Mouse (Mus musculus) cerebellum, adult 2 months (tissue): ENCODE measurements around the gene Bak1. TPM values are rescaled to one million over a fixed set of nuclear protein-coding genes. Genes with fewer than 3 reads are reported as not detected.

Source experiments
- DNase-seq, 2 experiments: peaks; one replicate each; pipeline ENCODE4 v3.0.0; 2021
- H3K27ac ChIP-seq: fragments of 200-500 bp; 2 replicates; pipeline ENCODE4 v1.5.1; 2012; ENCODE audit warnings: low read length, control low read depth, inconsistent platforms; ENCODE audit not compliant: insufficient read depth
- H3K27me3 ChIP-seq: fragments of 200-500 bp; 2 replicates; pipeline ENCODE4 v1.6.1; 2012; ENCODE audit warnings: inconsistent platforms, mild to moderate bottlenecking, low read length, moderate library complexity; ENCODE audit not compliant: control insufficient read depth, insufficient read depth
- H3K4me1 ChIP-seq: fragments of 200-500 bp; 2 replicates; pipeline ENCODE4 v1.6.1; 2011; ENCODE audit warnings: low read length; ENCODE audit not compliant: control insufficient read depth, insufficient read depth
- H3K4me3 ChIP-seq: fragments of 200-500 bp; replicated peaks from 2 replicates; pipeline ENCODE3; 2011; ENCODE audit warnings: mild to moderate bottlenecking, low read depth, low read length, control low read depth; ENCODE audit not compliant: insufficient read depth
- CTCF ChIP-seq: fragments of 200-500 bp; IDR thresholded peaks from 2 replicates; pipeline ENCODE4 v1.5.1; 2011; ENCODE audit warnings: low read depth, mild to moderate bottlenecking, control low read depth, low read length, moderate library complexity, borderline replicate concordance; ENCODE audit not compliant: insufficient read depth
- POLR2A ChIP-seq: fragments of 200-500 bp; IDR thresholded peaks from 2 replicates; pipeline ENCODE4 v1.6.1; 2011; ENCODE audit warnings: low read length, control low read depth, borderline replicate concordance; ENCODE audit not compliant: insufficient read depth
- WGBS: fragments of 180-500 bp; shearing (Covaris S2); methylation state at CpG from one replicate; pipeline ENCODE4 v1.1.7; 2018; 5-methylcytosine and 5-hydroxymethylcytosine counted together
- polyA plus RNA-seq: library from polyadenylated mRNA; depleted of rRNA; stranded (reverse); fragments of >200 nt; gene quantifications from 2 replicates; pipeline ENCODE4 v1.2.3, GENCODE M21; 2012; rRNA removed

Bak1 gene
- 19.0 and 19.9 TPM in 2 replicates for polyA plus RNA-seq

- Histone ChIP-seq H3K4me1 (no peaks in the 10 kb centered on the region), H3K27me3 (no peaks in the 10 kb centered on the region), H3K27ac (peak within 1 kb of the TSS; percentile 48; the same call in 1 of the 2 replicates), H3K4me3 (peak within 1 kb of the TSS; percentile 60)
- no peak for TF ChIP-seq CTCF
- no peak for DNase-seq
- 53% methylated on average over 4 of the region's 4 CpGs for WGBS
Observed at GRCm38 (mm10) chr17:27028909-27029308, at the start of gene Bak1. Gene Bak1 (minus strand): TSS chr17:27029009.

GRCm38 (mm10) chr17:27078499-27078898, 49.7 kb upstream of the Bak1 start:
- Histone ChIP-seq H3K4me3 (no peak overlapping the region), H3K27me3 (no peaks in the 10 kb centered on the region), H3K27ac (no peak overlapping the region), H3K4me1 (peaks cover 24% of the 10 kb centered on the region)
- no peak for TF ChIP-seq CTCF
- no peak for TF ChIP-seq POLR2A
- 88% methylated on average over 6 of the region's 6 CpGs for WGBS
- DNase-seq = no peak

- TF ChIP-seq POLR2A (no peak), CTCF (peak; percentile 28; the same call in 1 of the 2 replicates)
Observed at GRCm38 (mm10) chr17:27077920-27078319, 49.1 kb upstream of the Bak1 start.

GRCm38 (mm10) chr17:27077133-27077532, 48.3 kb upstream of the Bak1 start:
- TF ChIP-seq CTCF (no peak), POLR2A (no peak)

More at GRCm38 (mm10) chr17:27077920-27078319, 49.1 kb upstream of the Bak1 start:
- 83% methylated on average over 6 of the region's 6 CpGs for WGBS
- H3K27me3 ChIP-seq = no peaks in the 10 kb centered on the region
- H3K4me1 ChIP-seq = peaks cover 26% of the 10 kb centered on the region
- DNase-seq = no peak
- no peak overlapping the region for H3K4me3 ChIP-seq
- no peak overlapping the region for H3K27ac ChIP-seq

GRCm38 (mm10) chr17:27074849-27075745, 46.3 kb upstream of the Bak1 start:
- Histone ChIP-seq H3K4me1 (peaks cover 48% of the 10 kb centered on the region), H3K4me3 (no peak overlapping the region), H3K27ac (no peak overlapping the region), H3K27me3 (no peaks in the 10 kb centered on the region)
- DNase-seq = peak in 1 of 2 experiments; percentile 36
- TF ChIP-seq CTCF (no peak), POLR2A (no peak)
- WGBS = 54% methylated on average over 17 of the region's 17 CpGs

More at GRCm38 (mm10) chr17:27077133-27077532, 48.3 kb upstream of the Bak1 start:
- DNase-seq = no peak
- Histone ChIP-seq H3K27ac (no peak overlapping the region), H3K4me1 (peaks cover 34% of the 10 kb centered on the region), H3K4me3 (no peak overlapping the region), H3K27me3 (no peaks in the 10 kb centered on the region)
- WGBS = 97% methylated on average over 7 of the region's 7 CpGs

- Histone ChIP-seq H3K4me3 (no peak overlapping the region), H3K4me1 (peaks cover 51% of the 10 kb centered on the region), H3K27ac (no peak overlapping the region), H3K27me3 (no peaks in the 10 kb centered on the region)
- WGBS = 74% methylated on average over 6 of the region's 6 CpGs
- TF ChIP-seq CTCF (no peak), POLR2A (no peak)
- DNase-seq = no peak
Observed at GRCm38 (mm10) chr17:27074236-27074635, 45.4 kb upstream of the Bak1 start.

GRCm38 (mm10) chr17:27073778-27074177, 45.0 kb upstream of the Bak1 start:
- no peak overlapping the region for H3K27ac ChIP-seq
- H3K27me3 ChIP-seq = no peaks in the 10 kb centered on the region
- TF ChIP-seq CTCF (no peak), POLR2A (no peak)
- no peak for DNase-seq
- WGBS = 69% methylated on average over 9 of the region's 9 CpGs
- H3K4me3 ChIP-seq = no peak overlapping the region
- H3K4me1 ChIP-seq = peaks cover 51% of the 10 kb centered on the region

- H3K27ac ChIP-seq = no peak overlapping the region
- H3K4me1 ChIP-seq = peaks cover 51% of the 10 kb centered on the region
- TF ChIP-seq CTCF (no peak), POLR2A (no peak)
- no peak overlapping the region for H3K4me3 ChIP-seq
- WGBS = 43% methylated on average over 5 of the region's 5 CpGs
- DNase-seq = no peak
- no peaks in the 10 kb centered on the region for H3K27me3 ChIP-seq
Observed at GRCm38 (mm10) chr17:27073126-27073525, 44.3 kb upstream of the Bak1 start.
